Mouse (Mus musculus) skeletal muscle tissue, postnatal 0 days (tissue): ENCODE results near the gene Cntnap5b. TPM values are rescaled to one million over a fixed set of nuclear protein-coding genes. Genes with fewer than 3 reads are reported as not detected.

Experiments
- polyA plus RNA-seq: library from polyadenylated mRNA; unstranded; fragments of >200 nt; fragmentation: Nextera tagmentation; extraction: Ambion mirVana; gene quantifications from 2 replicates; pipeline ENCODE4 v1.2.1, GENCODE M21; 2015

Cntnap5b gene
- not detected in 2 replicates for polyA plus RNA-seq

DNA sequence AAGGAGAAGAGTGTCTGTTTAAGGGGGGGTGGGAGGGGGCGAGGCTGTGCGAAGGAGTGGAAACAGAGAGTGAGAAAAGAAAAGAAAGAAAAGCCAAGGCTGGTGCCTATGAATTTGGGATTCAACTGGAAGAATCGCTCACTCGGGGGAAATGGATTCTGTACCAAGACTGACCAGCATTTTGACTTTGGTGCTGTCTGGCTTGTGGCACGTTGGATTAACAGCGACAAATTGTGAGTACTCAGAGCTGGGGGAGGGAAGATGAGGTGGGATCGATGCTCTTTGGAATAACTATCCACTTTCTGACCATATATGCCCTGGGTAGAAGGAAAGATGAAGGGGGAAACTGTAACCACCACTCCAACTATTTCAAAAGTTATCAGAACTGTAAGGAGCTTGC is at the start of gene Cntnap5b:
Gene Cntnap5b (plus strand): TSS at position 152 of the 400 bp plus-strand sequence.

